Mouse (Mus musculus) layer of hippocampus, adult 6 months (tissue): ENCODE results near the gene Tex35. TPM values are rescaled to one million over a fixed set of nuclear protein-coding genes. Genes with fewer than 3 reads are reported as not detected.

Experiments
- long read RNA-seq, 2 experiments: library from polyadenylated mRNA; unstranded; transcript quantifications; one replicate each; pipeline ENCODE4 v2.0.0; 2019 to 2020
- polyA plus RNA-seq: library from polyadenylated mRNA; unstranded; fragments of <200 nt; fragmentation: Nextera tagmentation; gene quantifications from 2 replicates; pipeline ENCODE4 v1.2.3, GENCODE M21; 2021

The Tex35 gene
- polyA plus RNA-seq: not detected in 2 replicates
- long read RNA-seq, experiment 1: 0 reads
- long read RNA-seq, experiment 2: 0 reads

GRCm38 (mm10) chr1:157108580-157108979 is at the start of gene Tex35:
Gene Tex35, minus strand, starts transcription at chr1:157108680.

Other genes with a start within 250 kb of the Tex35 start
- 27.5 and 47.1 TPM in 2 replicates for gene Ralgps2, start 169.1 kb downstream of the Tex35 start, polyA plus RNA-seq